Mouse (Mus musculus): ENCODE data around the gene Rassf3. TPM values are rescaled to one million over a fixed set of nuclear protein-coding genes. Genes with fewer than 3 reads are reported as not detected.

Gene Rassf3
- total RNA-seq, 2 experiments from 2014 or later = 37.5 to 38.2 TPM

DNA sequence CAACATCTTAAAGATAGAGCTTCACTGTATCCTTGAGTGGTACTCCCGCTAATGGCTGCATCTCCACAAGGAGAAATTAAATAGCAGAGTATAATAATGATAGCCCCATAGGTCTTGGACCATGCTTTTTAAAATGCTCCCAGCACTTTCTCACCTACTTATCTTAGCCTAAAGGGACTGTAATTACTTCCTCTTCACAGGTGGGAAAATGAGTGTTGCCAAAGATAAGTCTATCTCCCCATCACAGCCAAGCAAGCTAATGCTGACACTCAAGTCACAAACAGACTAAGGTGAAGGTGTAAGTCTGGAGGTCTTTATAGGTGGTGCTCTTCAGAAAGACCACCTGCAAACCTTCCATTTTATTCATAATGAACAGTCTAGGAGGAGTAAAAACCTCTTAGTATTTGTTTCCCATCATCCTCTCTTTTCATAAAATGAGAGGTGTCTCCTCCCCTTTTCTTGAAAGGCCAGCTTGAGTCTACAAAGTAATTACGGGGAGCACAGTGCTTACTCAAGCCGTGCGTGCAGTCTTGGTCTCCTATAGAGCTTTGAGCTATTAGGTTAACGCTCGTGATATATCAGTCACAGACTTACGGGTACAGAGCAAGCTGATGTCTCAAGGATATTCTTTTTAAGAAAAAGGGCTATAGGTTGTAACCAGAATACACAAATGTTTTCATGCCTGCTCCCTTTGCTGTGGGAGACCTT, 16.6 kb upstream of the Rassf3 start:
- DNase-seq = no peak

DNA sequence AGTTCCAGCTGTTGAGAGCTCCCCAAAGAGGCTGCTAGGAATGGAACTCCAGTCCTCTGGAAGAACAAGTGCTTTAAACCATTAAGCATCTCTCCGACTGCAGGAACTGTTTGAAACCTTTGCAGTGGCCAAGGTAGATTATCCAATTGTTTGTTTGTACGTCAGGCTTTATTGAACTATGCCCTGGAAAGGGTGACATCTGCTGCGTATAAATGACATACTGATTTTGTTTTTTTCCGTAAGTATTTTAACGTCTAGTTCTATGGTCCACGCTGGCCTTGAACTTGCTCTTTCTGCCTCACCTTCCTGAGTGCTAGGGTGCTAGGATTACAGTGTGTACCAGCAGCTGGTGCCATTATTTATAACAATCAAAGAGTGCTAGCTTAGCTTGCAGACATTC, 13.8 kb upstream of the Rassf3 start:
- DNase-seq = no peak

DNA sequence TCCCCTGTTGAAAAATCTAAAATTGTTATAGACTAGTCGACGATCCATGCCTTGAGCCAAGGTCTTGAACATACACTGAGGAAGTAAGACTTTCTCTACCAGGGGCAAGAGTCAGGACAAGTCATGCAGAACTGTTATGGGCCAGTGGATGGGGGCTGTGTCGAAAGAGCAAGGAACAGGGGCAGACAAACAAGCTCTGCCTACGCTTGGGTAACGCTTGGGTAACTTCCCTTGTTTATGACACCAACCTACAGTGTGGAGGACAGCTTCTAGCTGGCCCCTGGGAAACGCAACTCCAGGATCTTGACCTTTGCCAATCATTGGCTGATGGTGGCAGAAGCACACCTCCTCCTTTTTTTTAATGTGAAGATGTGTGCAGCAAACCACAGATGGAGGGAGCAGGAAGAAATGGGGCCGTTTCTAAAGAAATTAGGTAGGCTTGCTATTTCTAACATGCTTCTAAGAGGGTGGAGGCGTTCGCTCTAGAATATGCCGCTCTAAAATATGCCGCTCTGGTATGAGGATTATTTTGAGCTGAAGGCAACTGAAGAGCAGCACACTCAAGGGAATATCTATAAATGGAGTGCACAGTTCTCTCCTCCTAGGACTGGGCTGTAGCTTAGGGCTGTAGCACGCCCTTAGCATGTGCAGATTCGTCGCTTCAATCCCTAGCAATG, 12.6 kb upstream of the Rassf3 start:
- DNase-seq = peak in 1 of 2 experiments; percentile 18

DNA sequence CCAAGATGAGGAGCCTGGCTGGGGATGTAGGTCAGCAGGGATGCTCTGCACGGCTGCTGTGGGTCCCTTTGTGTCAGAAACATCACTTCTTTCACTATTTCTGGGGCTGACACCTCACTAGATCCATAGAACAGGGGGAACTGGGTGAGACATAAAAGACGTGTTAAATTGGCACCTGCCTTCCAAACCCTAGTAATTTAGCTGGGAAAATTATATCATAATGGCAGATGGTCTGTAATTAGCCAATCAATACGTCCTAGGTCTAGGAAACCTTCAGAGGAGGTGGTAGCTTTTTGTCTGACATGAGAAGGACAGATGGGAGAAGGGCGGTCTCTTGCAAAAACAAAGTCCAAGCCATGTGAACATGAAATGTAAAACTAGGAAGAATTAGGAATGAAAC, 11.6 kb upstream of the Rassf3 start:
- no peak for DNase-seq

DNA sequence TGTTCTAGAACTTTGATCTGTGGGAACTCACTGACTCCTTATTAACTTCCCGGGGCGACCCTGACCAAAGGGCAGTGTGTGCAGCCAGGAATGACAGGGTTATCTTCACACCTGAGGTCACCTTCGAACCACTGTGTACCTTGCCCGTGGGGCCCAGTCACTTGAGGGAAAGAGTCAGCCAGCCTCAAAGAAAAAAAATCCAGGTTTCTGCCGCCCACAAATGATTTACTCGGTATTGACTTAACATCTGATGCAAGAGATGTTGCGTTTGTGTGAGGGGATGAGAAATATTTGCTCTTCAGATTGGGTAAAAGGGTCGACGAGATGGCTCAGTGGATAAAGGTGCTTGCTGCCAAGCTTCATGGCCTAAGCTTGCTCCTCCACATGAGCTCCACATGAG, 10.2 kb upstream of the Rassf3 start:
- DNase-seq = no peak

DNA sequence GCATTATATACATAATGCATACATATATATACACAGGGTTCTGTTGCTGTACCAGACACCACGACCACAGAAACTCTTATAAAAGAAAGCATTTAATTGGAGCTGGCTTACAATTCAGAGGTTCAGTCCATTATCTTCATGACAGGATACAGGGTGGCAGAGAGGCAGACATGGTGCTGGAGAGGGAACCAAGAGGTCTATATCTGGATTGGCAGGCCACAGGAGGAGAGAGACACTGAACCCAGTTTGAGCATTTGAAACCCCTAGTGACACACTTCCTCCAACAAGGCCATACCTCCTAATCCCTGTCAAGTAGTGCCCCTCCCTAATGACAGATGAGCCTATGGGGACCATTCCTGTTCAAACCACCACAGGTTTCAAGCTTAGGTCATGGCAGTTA, 7.2 kb upstream of the Rassf3 start:
- no peak for DNase-seq

DNA sequence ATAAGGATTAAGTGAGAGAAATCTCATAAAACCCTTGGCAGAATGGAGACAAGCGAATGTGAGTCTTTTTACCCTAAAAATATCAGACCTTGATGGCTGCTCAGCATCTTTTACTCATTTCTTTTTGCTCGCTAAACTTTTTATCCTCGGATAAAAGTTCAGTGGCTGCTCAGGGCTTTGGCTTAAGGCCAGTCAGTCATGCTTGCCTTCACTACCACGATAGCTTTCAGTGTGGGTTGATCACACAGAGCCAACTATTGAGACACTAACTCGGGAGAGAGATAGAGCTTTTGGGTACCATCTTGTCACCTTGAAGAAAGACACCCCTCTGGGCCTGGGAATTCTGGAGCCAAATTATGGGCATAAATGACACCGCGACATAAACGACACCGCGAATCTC, 5.0 kb upstream of the Rassf3 start:
- no peak for DNase-seq

DNA sequence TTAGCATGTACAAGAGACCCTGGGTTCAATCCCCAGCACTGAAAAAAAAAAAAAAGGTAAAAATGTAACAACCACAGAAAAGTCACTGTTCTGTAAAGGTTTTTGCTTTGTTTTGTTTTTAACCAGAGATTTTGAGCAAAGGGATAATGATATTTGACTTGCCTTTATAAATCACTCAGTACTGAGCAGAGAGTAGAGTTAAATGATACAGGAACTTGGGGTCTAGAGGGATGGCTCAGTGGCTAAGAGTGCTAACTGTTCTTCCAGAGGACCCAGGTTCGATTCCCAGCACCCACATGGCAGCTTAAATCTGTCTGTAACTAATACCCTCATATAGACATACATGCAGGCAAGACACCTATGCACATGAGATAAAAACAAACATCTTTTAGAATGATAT, 3.8 kb upstream of the Rassf3 start:
- DNase-seq = no peak

DNA sequence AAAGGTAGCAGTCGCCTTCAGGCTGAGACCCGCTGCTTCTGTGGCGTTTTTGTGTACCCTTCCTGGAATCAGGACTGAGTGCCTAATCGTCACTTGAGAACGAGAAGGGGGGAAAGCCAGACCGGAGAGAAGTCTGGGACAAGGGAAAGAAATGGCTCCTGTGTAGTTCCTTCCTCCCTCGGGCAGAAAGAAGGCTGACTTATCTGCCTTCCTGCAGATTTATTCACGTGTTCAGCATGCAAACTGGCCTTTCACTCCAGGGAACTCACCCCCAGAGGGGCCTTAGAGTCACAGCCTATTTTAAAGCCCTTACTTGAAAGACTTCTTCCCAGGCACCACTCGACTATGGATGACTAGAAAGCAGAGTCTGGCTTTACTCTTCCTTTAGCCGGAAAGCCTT, 1.3 kb upstream of the Rassf3 start:
- DNase-seq = no peak

DNA sequence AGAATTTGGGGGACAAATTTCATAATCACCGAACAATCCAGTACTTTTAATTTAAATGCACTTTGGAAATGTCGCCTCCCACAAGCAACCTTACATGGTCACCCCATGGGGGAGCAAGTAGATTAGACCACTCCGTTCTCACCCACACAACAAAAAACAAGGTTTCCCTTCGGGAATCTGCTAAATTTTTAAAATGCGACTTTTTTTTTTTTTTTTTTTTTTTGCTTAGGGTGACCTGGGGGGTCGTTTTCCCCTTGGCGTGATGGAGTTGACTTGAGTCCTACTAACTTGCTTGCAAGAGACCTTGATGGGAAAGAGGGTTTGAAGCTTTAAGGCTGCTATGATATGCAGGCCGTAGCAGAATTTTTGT, 806 bp upstream of the Rassf3 start:
- DNase-seq = no peak

DNA sequence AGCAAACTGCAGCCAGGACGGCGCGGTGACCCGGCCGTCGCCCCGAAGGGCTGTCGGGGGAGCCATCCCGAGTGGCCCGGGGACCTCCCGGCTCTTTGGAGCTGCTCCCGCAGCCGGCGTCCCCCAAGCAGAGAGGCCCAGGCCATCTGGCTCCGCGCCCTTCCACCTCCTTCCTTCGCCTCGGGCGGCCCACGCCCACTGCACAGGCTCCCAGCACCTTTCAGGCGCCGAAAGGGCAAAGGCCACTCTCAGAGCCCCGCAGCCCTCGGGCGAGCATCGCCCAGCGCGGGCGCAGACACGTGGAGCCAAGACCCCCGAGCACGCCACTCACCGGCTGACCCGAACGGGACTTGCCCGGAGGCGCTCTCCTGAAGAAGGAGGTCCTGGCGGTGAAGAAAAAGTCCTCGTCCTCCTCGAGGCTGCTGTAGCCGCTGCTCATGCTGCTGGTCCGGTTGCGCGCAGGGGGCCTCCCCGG, 438 bp downstream of the Rassf3 start:
- DNase-seq = peak; percentile 67 to 81

DNA sequence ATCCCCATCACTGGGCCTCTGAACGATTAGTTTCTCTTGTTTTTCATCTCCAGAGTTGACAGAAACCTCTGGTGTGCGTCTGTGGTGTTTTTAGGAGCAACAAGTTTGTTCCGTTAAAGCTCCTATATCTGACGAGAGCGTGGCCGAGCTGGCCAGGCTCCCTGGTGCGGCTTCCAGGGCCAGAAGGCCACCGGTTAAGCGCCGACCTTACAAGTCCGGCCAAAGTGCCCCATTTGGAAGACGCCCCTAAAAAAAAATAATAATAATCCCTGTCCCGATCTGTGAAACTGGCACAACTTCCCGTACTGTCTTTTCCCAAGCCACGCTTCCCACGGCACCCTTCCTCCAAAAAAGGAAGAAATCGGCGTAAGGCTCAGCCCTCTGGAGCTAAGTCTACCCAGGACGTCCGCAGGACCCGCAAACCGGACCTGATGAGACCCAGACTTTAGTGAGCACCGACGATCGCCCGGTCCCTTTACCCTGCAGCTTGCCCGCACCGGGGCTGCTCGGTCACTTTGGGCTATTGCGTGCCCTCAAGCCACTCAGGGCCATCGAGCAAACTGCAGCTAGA, 961 bp downstream of the Rassf3 start:
- DNase-seq = peak; percentile 44 to 52

DNA sequence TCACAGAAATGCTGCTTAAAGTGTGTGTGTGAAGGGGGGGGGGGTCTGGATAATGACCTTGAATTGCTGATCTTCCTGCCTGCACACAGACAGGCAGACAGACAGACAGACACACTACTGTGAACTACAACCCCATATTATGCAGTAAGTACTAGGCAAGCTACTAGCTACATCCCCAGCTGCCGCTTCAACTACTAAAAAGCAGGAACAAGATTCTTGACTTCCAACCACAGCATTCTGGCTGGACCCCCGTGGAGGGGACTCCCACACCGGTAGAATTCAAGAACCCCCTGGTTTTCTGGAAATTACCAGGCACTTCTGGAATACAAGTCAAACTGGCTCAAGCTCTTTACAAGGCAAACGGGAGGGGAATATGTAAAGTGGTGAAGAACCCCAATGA, 1.9 kb downstream of the Rassf3 start:
- no peak for DNase-seq

DNA sequence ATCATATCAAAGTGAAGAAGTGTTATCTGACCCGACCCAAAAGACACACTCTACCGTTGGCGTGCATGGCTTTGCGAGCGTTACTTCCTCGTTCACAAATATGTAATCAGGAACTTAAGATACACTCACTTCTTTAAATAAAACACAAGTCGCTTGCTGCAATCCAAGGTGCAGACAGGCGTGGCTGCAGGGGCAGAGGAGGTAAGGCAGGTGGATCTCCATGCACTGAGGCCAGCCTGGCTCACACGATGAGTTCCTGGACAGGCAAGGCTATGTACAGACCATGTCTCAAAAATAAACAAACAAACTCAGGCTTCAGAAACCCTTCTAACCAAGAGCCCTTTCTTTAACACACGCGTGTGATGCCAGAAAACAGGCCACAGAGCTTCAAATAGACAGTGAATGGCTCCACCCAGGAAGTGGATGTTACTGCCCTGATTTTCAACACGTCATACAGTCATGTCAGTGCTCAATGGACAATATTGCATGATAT, 2.4 kb downstream of the Rassf3 start:
- no peak for DNase-seq

DNA sequence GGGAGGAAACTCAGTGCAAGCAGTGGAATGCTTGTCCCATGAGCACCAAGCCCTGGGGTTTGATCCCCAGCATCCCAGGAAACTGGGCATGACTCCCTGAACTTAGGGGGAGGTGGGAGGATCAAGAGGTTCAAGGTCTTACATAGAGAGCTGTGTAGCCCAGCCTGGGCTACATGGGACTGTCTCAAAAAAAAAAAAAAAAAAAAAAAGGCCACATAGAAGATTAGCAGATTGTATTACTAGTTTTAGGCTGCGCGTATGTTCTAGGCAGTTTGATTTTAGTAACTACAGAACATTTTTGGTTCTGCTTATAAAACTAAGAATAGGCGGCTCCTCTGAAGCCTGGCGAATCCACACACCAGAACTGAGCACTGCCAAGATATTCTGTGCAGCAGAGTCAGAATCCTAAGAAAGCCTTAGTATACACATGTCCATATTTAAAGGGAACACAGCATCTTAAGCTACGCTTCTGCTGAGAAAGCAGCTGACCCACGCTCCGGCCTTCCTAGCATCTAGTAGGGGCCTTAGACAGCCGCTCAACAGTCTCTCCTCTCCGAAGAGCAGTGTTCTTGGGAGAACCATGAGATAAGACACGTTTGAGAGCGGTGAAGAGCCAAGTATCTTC, 3.4 kb downstream of the Rassf3 start:
- DNase-seq = no peak

DNA sequence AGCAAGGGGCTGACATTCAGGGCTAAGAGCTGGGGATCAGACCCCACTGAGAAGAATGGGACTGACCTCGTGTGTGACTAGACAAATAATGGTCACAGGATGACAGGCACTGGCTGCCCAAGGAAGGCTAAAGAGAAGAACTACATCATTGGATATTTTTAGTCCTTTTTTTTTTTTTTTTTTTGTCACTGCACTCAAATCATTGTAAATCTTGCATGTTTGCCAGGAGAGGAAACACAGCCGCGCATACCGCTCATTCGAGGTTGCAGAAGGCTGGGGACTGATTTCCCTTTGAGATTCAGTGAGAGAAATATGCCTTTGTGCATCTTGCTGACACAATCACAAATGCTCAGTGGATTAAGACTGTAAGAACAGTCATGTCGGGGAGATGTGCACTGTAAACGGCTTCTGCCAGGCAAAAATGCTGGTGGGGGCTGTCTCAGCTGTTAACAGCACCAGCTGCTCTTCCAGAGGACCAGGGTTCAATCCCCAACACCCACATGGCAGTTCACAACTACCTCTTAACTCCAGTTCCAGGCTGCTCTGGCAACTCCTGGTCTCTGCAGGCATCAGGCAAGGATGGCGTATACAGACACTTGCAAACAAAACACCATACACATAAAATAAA, 4.5 kb downstream of the Rassf3 start:
- peak; percentile 47 to 53 for DNase-seq

DNA sequence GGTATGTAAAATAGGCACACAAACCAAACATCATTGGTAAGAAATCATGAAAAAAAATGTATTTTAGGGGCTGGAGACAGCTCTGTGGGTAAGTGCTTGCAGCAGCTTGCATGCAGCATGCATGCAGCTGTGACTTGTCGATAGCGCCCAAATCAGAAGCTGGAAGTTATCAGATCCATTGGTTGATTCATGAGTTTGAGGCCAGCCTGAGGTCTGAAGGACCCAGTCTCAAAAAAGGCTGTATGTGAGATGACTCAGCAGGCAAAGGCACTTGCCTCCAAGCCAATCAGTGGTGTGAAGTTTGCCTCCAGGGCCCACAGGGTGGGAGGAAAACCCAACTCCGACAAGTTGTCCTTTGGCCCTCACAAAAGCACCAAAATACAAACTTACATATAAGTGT, 6.5 kb downstream of the Rassf3 start:
- no peak for DNase-seq

DNA sequence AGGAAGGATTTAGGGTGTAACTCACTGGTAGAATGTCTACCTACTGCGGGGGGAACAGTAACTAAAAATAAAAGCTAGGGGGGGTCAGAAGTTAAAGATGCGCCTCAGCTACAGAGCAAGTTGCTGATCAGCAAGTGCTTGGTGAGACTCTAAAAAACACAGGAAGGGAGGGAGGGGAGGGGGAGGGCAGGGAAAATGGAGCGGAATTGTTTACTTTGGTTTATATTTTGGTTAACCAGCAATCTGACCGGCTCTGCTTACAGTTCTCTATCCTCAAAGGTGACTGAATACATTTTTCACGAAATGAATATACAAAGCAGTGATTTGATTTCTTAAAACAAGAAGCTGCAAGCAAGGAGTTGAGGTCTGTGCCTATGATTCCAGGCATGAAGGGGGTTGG, 7.2 kb downstream of the Rassf3 start:
- no peak for DNase-seq

DNA sequence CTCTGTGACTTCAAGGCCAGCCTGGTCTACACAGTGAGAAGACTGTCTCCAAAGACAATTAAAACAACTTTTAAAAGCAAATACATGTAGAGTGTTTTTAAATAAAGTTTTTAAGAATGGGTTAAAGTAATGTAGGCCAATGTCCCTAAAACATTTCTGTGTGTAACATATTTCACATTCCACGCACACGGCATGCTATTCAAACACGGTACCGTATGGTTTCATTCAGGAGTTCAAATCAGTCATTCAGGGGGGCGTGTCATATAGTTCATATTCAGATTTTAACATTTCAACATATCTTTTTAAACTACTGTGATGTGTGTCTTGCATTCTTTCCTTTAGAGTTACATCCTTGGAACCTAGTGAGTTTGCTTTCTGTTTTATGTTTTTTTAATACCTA, 7.9 kb downstream of the Rassf3 start:
- no peak for DNase-seq

DNA sequence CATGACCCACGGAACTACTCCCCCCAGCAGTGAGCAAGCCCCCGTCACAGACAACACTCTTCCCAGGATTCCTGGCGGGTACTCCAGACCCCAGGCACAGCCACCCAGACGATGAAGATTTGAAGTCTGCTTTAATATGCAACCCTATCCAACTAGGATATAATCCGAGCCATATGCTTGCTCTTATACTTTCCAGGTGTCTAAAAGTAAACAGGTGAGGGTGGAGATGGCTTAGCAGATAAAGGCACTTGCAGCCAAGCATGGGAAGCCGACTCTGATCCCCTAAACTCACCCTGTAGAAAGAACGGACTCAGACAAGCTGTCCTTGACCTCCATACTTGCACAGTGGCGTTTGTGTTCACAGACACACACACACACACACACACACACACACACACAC, 8.4 kb downstream of the Rassf3 start:
- DNase-seq = peak in 1 of 2 experiments; percentile 20

DNA sequence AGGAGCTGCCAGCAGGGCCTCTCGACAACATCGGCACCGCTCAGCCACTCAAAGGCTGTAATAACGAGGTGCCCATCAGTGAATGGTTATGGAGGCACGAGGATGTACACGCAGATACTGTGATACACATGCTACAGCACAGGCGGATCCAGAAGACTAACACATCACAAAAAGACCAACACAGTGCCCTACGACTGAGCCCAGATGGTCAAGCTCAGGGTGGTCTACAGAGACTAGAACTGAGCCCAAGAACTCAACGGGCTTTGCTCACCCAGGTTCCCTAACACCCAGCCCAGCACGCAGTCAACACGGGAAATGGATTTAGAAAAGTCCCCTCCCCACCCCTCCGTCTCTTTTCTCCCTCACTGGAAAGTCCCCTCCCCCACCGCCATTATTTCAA, 9.1 kb downstream of the Rassf3 start:
- DNase-seq = no peak

DNA sequence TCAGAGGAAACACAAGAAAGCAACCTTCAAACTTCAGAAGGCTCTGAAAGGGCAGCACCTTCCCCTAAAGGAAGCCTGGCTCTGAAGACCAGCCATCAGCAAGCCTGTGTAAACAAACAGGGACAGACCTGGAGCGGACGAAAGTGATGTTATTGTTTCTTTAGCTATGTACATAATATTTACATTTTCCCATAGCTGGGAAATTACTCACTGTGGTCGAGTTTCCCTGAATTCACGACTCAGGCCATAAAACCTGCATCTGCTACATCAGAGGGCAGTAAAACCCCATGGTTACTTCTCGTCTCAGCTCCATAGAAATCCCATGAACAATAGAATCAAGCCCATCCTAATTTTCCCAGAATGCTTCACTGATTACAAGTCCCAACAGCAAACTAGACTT, 11.1 kb downstream of the Rassf3 start:
- DNase-seq = no peak

Data from adrenal gland, postnatal 36 days (tissue).